15 mouse cellular contexts compared by ENCODE assay signal in the genomic region with DNA sequence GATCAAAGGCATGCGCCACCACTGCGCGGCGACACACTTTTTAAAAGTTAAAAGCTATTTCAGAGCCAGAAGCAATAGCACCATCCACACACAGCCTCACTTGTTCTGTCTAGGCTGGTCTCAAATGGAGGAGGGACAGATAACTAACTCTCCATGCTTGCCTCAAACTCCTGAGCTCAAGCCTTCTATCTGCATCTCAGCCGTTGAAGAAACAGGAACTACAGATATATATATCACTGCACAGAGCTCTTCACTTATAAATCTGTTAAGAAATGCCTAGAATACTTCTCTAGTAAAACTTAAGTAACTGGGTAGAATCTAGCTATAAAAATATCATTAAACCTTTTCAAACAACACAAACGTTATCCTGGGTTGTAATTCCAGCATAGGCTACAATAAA. TPM values are rescaled to one million over a fixed set of nuclear protein-coding genes. Genes with fewer than 3 reads are reported as not detected.
"Had no signal": no experiment of that assay in that cellular context is flagged by ENCODE, and none has a peak within 500 bp of the region (broad histone marks: within the 10 kb centered on the region; RNA-seq: fewer than 3 reads in every experiment).

No protein-coding gene starts in this region.

- H3K4me2 ChIP-seq: intestine, embryonic 15.5 days; limb, embryonic 13.5 days; lung, embryonic 14.5 days; midbrain, embryonic 12.5 days had no signal

- H3K27me3 ChIP-seq: intestine, embryonic 15.5 days; limb, embryonic 13.5 days; midbrain, embryonic 12.5 days had no signal

- H3K9me3 ChIP-seq: intestine, embryonic 15.5 days; limb, embryonic 13.5 days; midbrain, embryonic 12.5 days had no signal

- H3K9ac ChIP-seq: intestine, embryonic 15.5 days; limb, embryonic 13.5 days; liver, embryonic 14.5 days; lung, embryonic 14.5 days; midbrain, embryonic 12.5 days had no signal

- DNase-seq: kidney, postnatal 10 days; kidney, postnatal 4 days; left cerebral cortex, postnatal 4 days; lung, embryonic 14.5 days; lung, postnatal 14 days; spleen, adult 18-20 months; thymus, adult 2 months; thymus, postnatal 25 days had no signal

- H3K27ac ChIP-seq: intestine, embryonic 15.5 days; layer of hippocampus, adult 2 months; limb, embryonic 13.5 days; liver, embryonic 14.5 days; macrophage; midbrain, embryonic 12.5 days had no signal

- H3K4me3 ChIP-seq: intestine, embryonic 15.5 days; layer of hippocampus, adult 2 months; limb, embryonic 13.5 days; midbrain, embryonic 12.5 days had no signal

RNA-seq across cellular contexts. Expression of gene Oprd1, which starts 50.1 kb away (rescaled TPM):
- total RNA-seq: megakaryocyte-erythroid progenitor cell, adult 5-6 weeks had no signal
